Mouse (Mus musculus) midbrain, embryonic 11.5 days (tissue): ENCODE measurements around the gene Olfr853. TPM values are rescaled to one million over a fixed set of nuclear protein-coding genes. Genes with fewer than 3 reads are reported as not detected.

ENCODE experiments used
- ATAC-seq: fragments of 200-750 bp; cut with Nextera tagmentation; 2 replicates; pipeline ENCODE4 v1.8.0; 2017; ENCODE audit warnings: moderate TSS enrichment, moderate library complexity; ENCODE audit not compliant: low FRiP score
- DNase-seq: peaks from one replicate; pipeline ENCODE4 v3.0.0; 2015; ENCODE audit warnings: low spot score; ENCODE audit errors: missing footprints
- H3K27ac ChIP-seq: fragments of 300-500 bp; sonication (generic); 2 replicates; pipeline ENCODE4 v1.5.1; 2014; ENCODE audit warnings: low read depth, low read length
- H3K27me3 ChIP-seq: fragments of 300-500 bp; sonication (generic); 2 replicates; pipeline ENCODE4 v1.6.1; 2014; ENCODE audit warnings: mild to moderate bottlenecking, low read length, moderate library complexity, mixed read lengths; ENCODE audit not compliant: control insufficient read depth, insufficient read depth
- H3K36me3 ChIP-seq: fragments of 300-500 bp; sonication (generic); 2 replicates; pipeline ENCODE4 v1.6.1; 2014; ENCODE audit warnings: mild to moderate bottlenecking, low read length, moderate library complexity, mixed read lengths; ENCODE audit not compliant: control insufficient read depth, insufficient read depth
- H3K4me1 ChIP-seq: fragments of 300-500 bp; sonication (generic); 2 replicates; pipeline ENCODE4 v1.6.1; 2014; ENCODE audit warnings: low read length; ENCODE audit not compliant: control insufficient read depth, insufficient read depth
- H3K4me2 ChIP-seq: fragments of 300-500 bp; sonication (generic); 2 replicates; pipeline ENCODE4 v1.6.1; 2014; ENCODE audit warnings: mild to moderate bottlenecking, moderate library complexity
- H3K4me3 ChIP-seq: fragments of 300-500 bp; sonication (generic); 2 replicates; pipeline ENCODE4 v1.5.1; 2014; ENCODE audit warnings: low read depth, low read length
- H3K9ac ChIP-seq: fragments of 300-500 bp; sonication (generic); 2 replicates; pipeline ENCODE4 v1.6.1; 2014; ENCODE audit warnings: low read length
- H3K9me3 ChIP-seq: fragments of 300-500 bp; sonication (generic); 2 replicates; pipeline ENCODE4 v1.6.1; 2016; ENCODE audit warnings: low read length; ENCODE audit not compliant: control insufficient read depth
- WGBS: fragments of 180-500 bp; shearing (Covaris S2); extraction: QIAGEN DNeasy Blood & Tissue Kit; methylation state at CpG from one replicate; pipeline ENCODE4 v1.1.7; 2014; 5-methylcytosine and 5-hydroxymethylcytosine counted together
- polyA plus RNA-seq: library from polyadenylated mRNA; unstranded; fragments of >200 nt; fragmentation: Nextera tagmentation; extraction: Ambion mirVana; gene quantifications from 2 replicates; pipeline ENCODE4 v1.2.1, GENCODE M21; 2014

Gene Olfr853
- not detected in 2 replicates for polyA plus RNA-seq

GRCm38 (mm10) chr9:19540976-19541375, at the start of gene Olfr853:
TSS of gene Olfr853 (minus strand) at chr9:19541076.
- Histone ChIP-seq H3K9me3 (peaks cover 3% of the 10 kb centered on the region; the same call in 1 of the 2 replicates), H3K27me3 (no peaks in the 10 kb centered on the region), H3K4me3 (no peak within 1 kb of the TSS), H3K4me2 (no peak within 1 kb of the TSS), H3K9ac (no peak within 1 kb of the TSS), H3K4me1 (no peaks in the 10 kb centered on the region), H3K27ac (no peak within 1 kb of the TSS), H3K36me3 (no peaks in the 10 kb centered on the region)
- WGBS, result 97% methylated on average over 1 of the region's 1 CpGs
- no peak for DNase-seq
- ATAC-seq, result no peak

GRCm38 (mm10) chr9:19582317-19582716, 41.4 kb upstream of the Olfr853 start, which contains the start of gene Olfr855:
TSS of gene Olfr855 (plus strand) at chr9:19582617.
- no peak within 1 kb of the TSS for H3K27ac ChIP-seq
- H3K4me3 ChIP-seq, result no peak within 1 kb of the TSS
- ATAC-seq, result no peak
- H3K9ac ChIP-seq, result no peak within 1 kb of the TSS
- no peaks in the 10 kb centered on the region for H3K27me3 ChIP-seq
- no peaks in the 10 kb centered on the region for H3K36me3 ChIP-seq
- no peak within 1 kb of the TSS for H3K4me2 ChIP-seq
- H3K9me3 ChIP-seq, result no peaks in the 10 kb centered on the region
- H3K4me1 ChIP-seq, result no peaks in the 10 kb centered on the region
- no peak for DNase-seq

GRCm38 (mm10) chr9:19567282-19567681, 26.4 kb upstream of the Olfr853 start, which contains the start of gene Olfr854:
TSS of gene Olfr854 (minus strand) at chr9:19567382.
- Histone ChIP-seq H3K4me2 (no peak within 1 kb of the TSS), H3K27ac (no peak within 1 kb of the TSS), H3K4me3 (no peak within 1 kb of the TSS), H3K27me3 (no peaks in the 10 kb centered on the region), H3K4me1 (no peaks in the 10 kb centered on the region), H3K9me3 (peaks cover 14% of the 10 kb centered on the region; the same call in 1 of the 2 replicates), H3K36me3 (no peaks in the 10 kb centered on the region), H3K9ac (no peak within 1 kb of the TSS)
- WGBS, result 74% methylated on average over 1 of the region's 1 CpGs
- no peak for ATAC-seq
- DNase-seq, result no peak

- H3K4me2 ChIP-seq, result no peak within 1 kb of the TSS
- H3K4me3 ChIP-seq, result no peak within 1 kb of the TSS
- H3K4me1 ChIP-seq, result no peaks in the 10 kb centered on the region
- DNase-seq, result no peak
- H3K9ac ChIP-seq, result no peak within 1 kb of the TSS
- no peak within 1 kb of the TSS for H3K27ac ChIP-seq
- peaks cover 14% of the 10 kb centered on the region; the same call in 1 of the 2 replicates for H3K9me3 ChIP-seq
- H3K36me3 ChIP-seq, result no peaks in the 10 kb centered on the region
- no peaks in the 10 kb centered on the region for H3K27me3 ChIP-seq
- no peak for ATAC-seq
Measured at GRCm38 (mm10) chr9:19492995-19493394, 47.9 kb downstream of the Olfr853 start, which contains the start of gene Olfr851. TSS of gene Olfr851 (plus strand) at chr9:19493295.

Other genes starting within 250 kb of the Olfr853 start
- gene Olfr844, start 224.7 kb downstream of the Olfr853 start, polyA plus RNA-seq, result not detected in 2 replicates
- gene Olfr845, start 204.6 kb downstream of the Olfr853 start, polyA plus RNA-seq, result not detected in 2 replicates
- not detected in 2 replicates for gene Olfr846, start 177.1 kb downstream of the Olfr853 start, polyA plus RNA-seq
- not detected in 2 replicates for gene Olfr847, start 162.4 kb downstream of the Olfr853 start, polyA plus RNA-seq
- not detected in 2 replicates for gene Olfr849, start 100.8 kb downstream of the Olfr853 start, polyA plus RNA-seq
- not detected in 2 replicates for gene Olfr850, start 62.8 kb downstream of the Olfr853 start, polyA plus RNA-seq
- not detected in 2 replicates for gene Olfr851, start 47.8 kb downstream of the Olfr853 start, polyA plus RNA-seq
- gene Olfr854, start 26.3 kb upstream of the Olfr853 start, polyA plus RNA-seq, result not detected in 2 replicates
- gene Olfr855, start 41.5 kb upstream of the Olfr853 start, polyA plus RNA-seq, result not detected in 2 replicates
- gene Zfp317, start 81.0 kb upstream of the Olfr853 start, polyA plus RNA-seq, result 42.0 and 44.5 TPM in 2 replicates
- not detected in 2 replicates for gene Olfr857, start 168.4 kb upstream of the Olfr853 start, polyA plus RNA-seq
- not detected in 2 replicates for gene Olfr58, start 239.2 kb upstream of the Olfr853 start, polyA plus RNA-seq